Mouse (Mus musculus) liver, embryonic 14.5 days (tissue): ENCODE measurements around the gene Hoxc10.

Experiments
- CTCF ChIP-seq: IDR thresholded peaks from 2 replicates; pipeline ENCODE4 v1.5.1; 2016; ENCODE audit warnings: antibody characterized with exemption, low read depth, control low read depth
- EP300 ChIP-seq: IDR thresholded peaks from 2 replicates; pipeline ENCODE4 v1.6.1; 2016; ENCODE audit warnings: antibody characterized with exemption, low read depth

GRCm38 (mm10) chr15:102961728-102962127 lies 4.9 kb upstream of the Hoxc10 start:
- TF ChIP-seq CTCF (no peak), EP300 (no peak)
